Mouse (Mus musculus) liver, embryonic 14.5 days (tissue): Measurements from ENCODE around the gene Gja5.
A peak's percentile ranks its signal among the peaks of the same experiment; 100 is the strongest.

Experiments
- CTCF ChIP-seq: IDR thresholded peaks from 2 replicates; pipeline ENCODE4 v1.5.1; 2016; ENCODE audit warnings: antibody characterized with exemption, low read depth, control low read depth
- EP300 ChIP-seq: IDR thresholded peaks from 2 replicates; pipeline ENCODE4 v1.6.1; 2016; ENCODE audit warnings: antibody characterized with exemption, low read depth

DNA sequence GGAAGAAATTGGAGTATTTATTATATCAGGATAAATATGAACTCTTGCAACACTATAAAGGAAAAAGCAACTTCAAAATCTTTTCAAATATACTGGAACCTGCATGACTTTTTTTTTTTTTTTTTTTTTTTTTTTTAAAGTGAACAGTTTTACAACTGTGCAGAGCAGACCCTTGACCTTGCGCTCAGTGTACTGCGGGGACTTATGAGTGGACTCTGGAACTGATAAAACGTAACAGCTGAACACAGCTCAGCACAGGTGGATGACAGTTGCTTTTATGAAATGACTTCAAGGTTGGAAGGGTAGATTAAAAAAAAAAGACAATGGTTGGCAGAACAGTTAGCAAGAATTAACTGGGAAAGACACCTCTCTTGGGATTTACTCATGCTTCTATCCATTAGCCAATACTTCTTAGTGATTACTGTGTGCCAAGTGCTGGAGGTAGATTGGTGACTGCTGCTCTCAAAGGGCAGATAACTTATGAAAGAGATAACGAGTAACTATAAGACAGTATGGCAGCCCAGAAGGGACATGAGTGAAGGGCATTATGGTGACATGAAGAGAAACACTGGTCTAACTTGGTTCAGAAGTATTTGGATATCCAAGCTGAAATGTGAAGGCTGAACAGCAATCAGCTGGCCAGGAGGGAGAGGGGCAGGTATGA is 2.0 kb upstream of the Gja5 start:
- TF ChIP-seq CTCF = no peak
- TF ChIP-seq EP300 = peak; percentile 35; the same call in 1 of the 2 replicates
